Mouse (Mus musculus): ENCODE measurements at regions not wholly inside any gene's neighbourhood (a gene's known extent, or its start where the extent isn't known, plus 50 kb on each side); places are given as distances from the start of the nearest gene placed in this dataset.

- Histone ChIP-seq H3K4me1 (replicated peaks) (no peaks in the 10 kb centered on the region), H3K4me3 (no peak overlapping the region), H3K9ac (no peak overlapping the region), H3K27ac (ENCODE audit: poor library complexity, severe bottlenecking) (no peak overlapping the region), H3K36me3 (no peaks in the 10 kb centered on the region), H3K27me3 (replicated peaks) (no peaks in the 10 kb centered on the region), H3K9me3 (replicated peaks) (no peaks in the 10 kb centered on the region), H3K4me2 (no peak overlapping the region)
- 75% methylated on average over 4 of the region's 4 CpGs for WGBS
- ATAC-seq (ENCODE audit: insufficient number of reproducible peaks, low FRiP score): no peak
These were observed 243.9 kb downstream of the Tcf7l2 start for GRCm38 (mm10) chr19:55985518-55985917.

DNA sequence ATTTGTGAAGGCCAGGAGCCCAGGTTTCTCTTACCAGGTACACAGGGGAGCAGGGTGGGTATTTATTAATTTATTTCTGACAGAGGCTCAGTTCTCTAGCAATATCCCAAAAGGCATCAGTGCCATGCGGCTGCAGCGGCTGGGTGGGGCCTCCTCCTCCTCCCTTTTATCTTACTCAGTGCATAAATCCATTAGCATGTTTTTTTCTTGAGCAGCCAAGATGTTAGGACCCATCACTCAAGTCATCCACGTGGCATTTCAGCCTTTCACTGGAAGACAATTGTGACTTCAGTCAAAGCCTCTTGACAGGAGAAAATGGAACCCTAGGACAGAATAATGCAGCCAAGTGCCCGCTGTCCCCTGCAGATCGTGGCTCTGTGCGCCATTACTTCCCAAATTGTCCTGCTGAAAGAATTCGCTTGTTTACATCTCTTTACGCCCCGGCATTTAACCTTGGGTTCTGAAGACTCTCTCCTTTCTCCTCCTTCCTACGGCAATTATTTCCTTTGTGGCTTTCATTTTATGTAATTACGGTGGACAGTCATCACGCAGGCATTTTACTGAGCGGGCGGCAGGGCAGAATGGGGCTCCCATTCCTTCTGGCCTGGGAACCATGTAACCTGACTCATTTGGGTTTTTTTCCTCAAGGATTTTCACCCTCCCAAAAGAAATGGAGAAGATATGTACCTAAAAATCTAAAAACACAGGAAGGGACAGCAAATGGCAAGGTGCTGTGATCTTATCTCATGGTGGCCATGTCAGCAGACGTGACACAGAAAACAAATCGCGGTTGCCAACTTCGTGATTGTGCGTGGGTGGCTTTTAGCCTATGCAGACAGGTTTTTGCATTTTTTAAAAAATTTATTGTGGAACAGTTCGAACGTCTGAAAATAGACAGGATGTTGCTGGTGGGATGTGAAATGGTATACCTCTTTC lies 250.4 kb downstream of the Tcf7l2 start:
- no peak overlapping the region for H3K4me3 ChIP-seq
- ATAC-seq (ENCODE audit: insufficient number of reproducible peaks, low FRiP score): no peak
- H3K9ac ChIP-seq: no peak overlapping the region
- H3K27me3 ChIP-seq (replicated peaks): no peaks in the 10 kb centered on the region
- 80% methylated on average over 21 of the region's 21 CpGs for WGBS
- no peaks in the 10 kb centered on the region for H3K9me3 ChIP-seq (replicated peaks)
- H3K27ac ChIP-seq (ENCODE audit: poor library complexity, severe bottlenecking): no peak overlapping the region
- no peak overlapping the region for H3K4me2 ChIP-seq
- no peaks in the 10 kb centered on the region for H3K4me1 ChIP-seq (replicated peaks)
- no peaks in the 10 kb centered on the region for H3K36me3 ChIP-seq

DNA sequence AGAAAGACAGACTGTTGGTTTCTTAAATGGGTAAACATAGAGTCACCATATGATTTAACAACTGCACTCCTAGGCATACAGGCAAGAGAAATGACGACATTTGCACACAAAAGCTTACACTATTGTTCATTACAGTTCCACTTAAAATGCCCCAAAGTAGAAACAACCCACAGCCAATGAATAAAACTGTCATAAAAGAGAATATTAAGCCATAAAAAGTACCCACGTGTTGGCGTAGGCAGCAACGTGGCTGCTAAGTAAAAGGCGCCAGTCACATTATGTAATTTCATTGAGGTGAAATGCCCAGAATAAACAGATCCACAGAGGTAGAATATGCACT lies 251.1 kb downstream of the Tcf7l2 start:
- Histone ChIP-seq H3K4me1 (replicated peaks) (no peaks in the 10 kb centered on the region), H3K4me3 (no peak overlapping the region), H3K4me2 (no peak overlapping the region), H3K9ac (no peak overlapping the region), H3K9me3 (replicated peaks) (no peaks in the 10 kb centered on the region), H3K27ac (ENCODE audit: poor library complexity, severe bottlenecking) (no peak overlapping the region), H3K27me3 (replicated peaks) (no peaks in the 10 kb centered on the region), H3K36me3 (no peaks in the 10 kb centered on the region)
- 85% methylated on average over 5 of the region's 5 CpGs for WGBS
- ATAC-seq (ENCODE audit: insufficient number of reproducible peaks, low FRiP score): no peak

DNA sequence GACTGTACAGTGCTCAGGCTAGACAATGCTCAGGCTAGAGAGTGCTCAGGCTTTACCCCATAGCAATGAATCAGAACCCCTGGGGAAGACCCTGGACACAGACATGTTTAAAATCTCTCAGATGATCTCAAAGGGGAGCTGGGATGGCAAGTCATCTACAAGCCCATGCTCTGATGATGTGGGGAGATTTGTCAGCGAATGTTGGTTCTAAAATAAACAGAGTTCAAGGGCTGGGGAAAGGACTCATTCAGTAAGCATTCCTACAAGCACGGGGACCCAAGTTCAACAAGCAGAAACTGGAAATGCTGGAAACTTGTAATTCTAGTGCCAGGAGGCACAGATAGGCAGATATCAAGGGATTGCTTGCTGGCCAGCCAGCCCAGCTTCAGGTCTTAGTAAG lies 254.1 kb downstream of the Tcf7l2 start:
- H3K36me3 ChIP-seq: no peaks in the 10 kb centered on the region
- no peak overlapping the region for H3K9ac ChIP-seq
- no peak overlapping the region for H3K4me3 ChIP-seq
- no peak for ATAC-seq (ENCODE audit: insufficient number of reproducible peaks, low FRiP score)
- no peaks in the 10 kb centered on the region for H3K4me1 ChIP-seq (replicated peaks)
- no peak overlapping the region for H3K4me2 ChIP-seq
- WGBS: 65% methylated on average over 2 of the region's 2 CpGs
- H3K27me3 ChIP-seq (replicated peaks): no peaks in the 10 kb centered on the region
- no peak overlapping the region for H3K27ac ChIP-seq (ENCODE audit: poor library complexity, severe bottlenecking)
- no peaks in the 10 kb centered on the region for H3K9me3 ChIP-seq (replicated peaks)

DNA sequence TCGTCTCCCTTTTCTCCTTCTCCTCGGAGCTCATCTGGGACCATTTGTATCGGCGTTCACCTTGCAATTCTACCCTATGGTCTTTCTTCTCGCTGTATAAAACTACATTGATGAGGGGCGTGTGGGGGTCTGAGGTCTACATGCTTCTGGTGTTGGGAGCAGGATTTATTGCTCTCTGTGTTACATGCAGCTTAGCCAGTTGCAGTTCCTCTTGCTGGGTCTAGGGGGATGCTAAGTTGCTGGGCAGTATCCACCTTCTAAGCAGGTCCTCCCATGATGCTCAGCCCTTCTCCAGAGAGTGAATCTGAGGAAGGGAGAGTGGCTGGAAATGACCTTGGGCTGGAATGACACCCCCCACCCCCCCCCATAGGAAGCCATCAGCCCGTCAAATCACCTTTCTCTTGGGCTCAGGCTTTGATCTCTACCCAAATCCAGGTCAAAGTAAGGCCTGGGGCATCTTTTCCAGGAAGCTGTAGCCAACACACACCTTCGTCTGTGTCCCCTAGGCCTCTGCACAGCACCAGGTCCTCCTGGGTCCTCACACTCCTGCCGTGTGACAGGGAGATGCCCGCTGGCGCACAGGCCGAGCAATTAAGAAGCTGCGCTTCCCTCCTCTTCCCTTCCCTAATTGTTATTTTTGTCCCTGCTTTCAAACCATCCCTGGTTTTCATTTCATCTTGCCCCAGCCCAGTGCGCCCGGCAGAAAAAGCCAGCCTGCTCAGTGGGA lies 257.0 kb downstream of the Tcf7l2 start:
- WGBS: 84% methylated on average over 15 of the region's 15 CpGs
- H3K4me3 ChIP-seq: no peak overlapping the region
- no peak overlapping the region for H3K9ac ChIP-seq
- no peak overlapping the region for H3K4me2 ChIP-seq
- H3K36me3 ChIP-seq: no peaks in the 10 kb centered on the region
- 0 out of 2 replicates have a peak, but pooled peaks cover 3% of the 10 kb centered on the region for H3K4me1 ChIP-seq (replicated peaks)
- no peak for ATAC-seq (ENCODE audit: insufficient number of reproducible peaks, low FRiP score)
- H3K27me3 ChIP-seq (replicated peaks): no peaks in the 10 kb centered on the region
- no peaks in the 10 kb centered on the region for H3K9me3 ChIP-seq (replicated peaks)
- no peak overlapping the region for H3K27ac ChIP-seq (ENCODE audit: poor library complexity, severe bottlenecking)

DNA sequence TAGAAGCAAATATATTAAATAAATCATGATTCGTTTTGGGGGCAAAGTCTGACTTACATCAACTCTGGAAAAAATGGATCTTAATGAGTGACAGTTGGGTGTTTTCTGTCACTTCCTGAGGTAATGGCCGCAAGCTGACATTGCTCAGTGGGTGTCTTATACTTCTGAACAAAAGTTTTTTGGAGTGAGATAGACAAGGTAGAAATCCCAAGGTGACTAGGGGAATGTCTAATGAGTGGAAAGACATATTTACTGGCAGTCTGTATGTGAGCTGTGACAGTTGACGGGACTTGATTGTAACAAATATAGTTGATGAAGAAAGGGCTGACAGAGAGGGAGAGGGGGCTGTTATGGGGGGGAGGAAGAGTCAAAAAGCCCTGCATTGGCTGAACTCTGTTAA lies 257.8 kb downstream of the Tcf7l2 start:
- ATAC-seq (ENCODE audit: insufficient number of reproducible peaks, low FRiP score): no peak
- Histone ChIP-seq H3K4me2 (no peak overlapping the region), H3K36me3 (no peaks in the 10 kb centered on the region), H3K4me3 (no peak overlapping the region), H3K4me1 (replicated peaks) (0 out of 2 replicates have a peak, but pooled peaks cover 7% of the 10 kb centered on the region), H3K9me3 (replicated peaks) (no peaks in the 10 kb centered on the region), H3K9ac (no peak overlapping the region), H3K27ac (ENCODE audit: poor library complexity, severe bottlenecking) (no peak overlapping the region), H3K27me3 (replicated peaks) (no peaks in the 10 kb centered on the region)
- WGBS: 74% methylated on average over 3 of the region's 3 CpGs

DNA sequence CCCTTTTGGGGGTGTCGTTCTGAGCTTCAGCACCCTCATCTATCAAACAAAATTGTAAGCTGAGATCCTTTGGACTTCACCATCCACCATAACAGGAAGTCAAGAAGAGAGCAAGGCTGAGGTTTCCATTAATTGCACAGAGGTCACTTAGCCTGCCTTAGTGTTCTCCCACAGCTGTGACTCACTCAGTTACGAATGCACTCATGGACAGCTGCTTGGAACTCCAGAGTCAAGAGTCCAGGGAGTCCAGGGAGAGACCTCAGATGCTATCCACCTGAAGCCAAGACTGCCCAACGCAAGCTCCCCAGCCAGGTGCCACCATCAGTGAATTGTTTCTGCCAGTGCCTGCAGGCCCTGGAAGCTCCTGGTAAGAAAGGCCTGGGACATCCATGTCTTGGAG lies 259.8 kb downstream of the Tcf7l2 start:
- H3K4me2 ChIP-seq: no peak overlapping the region
- H3K4me1 ChIP-seq (replicated peaks): 0 out of 2 replicates have a peak, but pooled peaks cover 7% of the 10 kb centered on the region
- ATAC-seq (ENCODE audit: insufficient number of reproducible peaks, low FRiP score): no peak
- no peaks in the 10 kb centered on the region for H3K9me3 ChIP-seq (replicated peaks)
- no peaks in the 10 kb centered on the region for H3K27me3 ChIP-seq (replicated peaks)
- no peak overlapping the region for H3K27ac ChIP-seq (ENCODE audit: poor library complexity, severe bottlenecking)
- H3K36me3 ChIP-seq: no peaks in the 10 kb centered on the region
- H3K9ac ChIP-seq: no peak overlapping the region
- 74% methylated on average over 3 of the region's 3 CpGs for WGBS
- no peak overlapping the region for H3K4me3 ChIP-seq

DNA sequence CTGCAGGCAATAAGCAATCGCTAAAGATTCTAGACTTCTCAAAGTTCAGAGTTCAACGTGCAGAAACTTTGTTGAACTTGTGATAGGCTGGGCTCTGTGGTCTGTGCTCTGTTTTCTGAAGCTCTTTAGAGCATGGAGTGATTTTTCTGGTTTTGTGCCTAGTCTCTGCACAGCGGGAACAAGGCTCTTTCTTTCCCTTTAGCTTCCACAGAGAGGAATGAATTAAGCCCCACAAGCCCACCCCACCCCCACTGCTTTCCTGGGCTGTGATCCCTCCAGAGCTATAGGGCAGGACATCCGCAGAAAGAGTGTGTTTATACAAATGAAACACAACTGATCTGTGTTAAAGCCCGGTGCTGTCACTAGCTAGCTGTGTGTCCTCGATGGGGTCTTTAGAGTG lies 264.3 kb downstream of the Tcf7l2 start:
- H3K9ac ChIP-seq: no peak overlapping the region
- WGBS: 52% methylated on average over 6 of the region's 6 CpGs

DNA sequence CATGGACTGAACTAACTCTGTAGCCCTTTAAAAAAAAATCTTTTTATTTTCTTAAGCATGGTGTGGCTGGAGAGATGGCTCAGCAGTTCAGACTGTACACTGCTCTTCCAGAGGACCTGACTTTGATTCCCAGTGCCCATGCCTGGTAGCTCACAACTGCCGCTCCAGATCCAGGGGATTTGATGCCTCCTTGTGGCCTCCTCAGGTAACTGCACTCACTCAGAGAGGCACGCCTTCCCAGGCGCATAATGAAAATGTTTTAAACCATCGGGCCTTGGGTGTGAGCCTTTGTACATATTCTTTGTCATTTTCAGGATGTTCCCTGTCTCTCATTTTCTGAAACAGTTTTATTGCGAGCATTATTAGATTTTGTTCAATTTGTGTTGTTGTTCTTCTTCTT lies 265.8 kb downstream of the Tcf7l2 start:
- H3K4me2 ChIP-seq: no peak overlapping the region
- no peaks in the 10 kb centered on the region for H3K36me3 ChIP-seq
- 92% methylated on average over 5 of the region's 5 CpGs for WGBS
- H3K9ac ChIP-seq: no peak overlapping the region
- H3K27me3 ChIP-seq (replicated peaks): peaks cover 7% of the 10 kb centered on the region; the same call in 1 of the 2 replicates
- H3K4me3 ChIP-seq: no peak overlapping the region
- H3K4me1 ChIP-seq (replicated peaks): 0 out of 2 replicates have a peak, but pooled peaks cover 7% of the 10 kb centered on the region
- no peak for ATAC-seq (ENCODE audit: insufficient number of reproducible peaks, low FRiP score)
- no peak overlapping the region for H3K27ac ChIP-seq (ENCODE audit: poor library complexity, severe bottlenecking)
- no peaks in the 10 kb centered on the region for H3K9me3 ChIP-seq (replicated peaks)

More for the DNA sequence above, 264.3 kb downstream of the Tcf7l2 start:
- H3K36me3 ChIP-seq: no peaks in the 10 kb centered on the region
- H3K27ac ChIP-seq (ENCODE audit: poor library complexity, severe bottlenecking): no peak overlapping the region
- H3K27me3 ChIP-seq (replicated peaks): peaks cover 5% of the 10 kb centered on the region; the same call in 1 of the 2 replicates
- H3K4me2 ChIP-seq: no peak overlapping the region
- no peak overlapping the region for H3K4me3 ChIP-seq
- no peaks in the 10 kb centered on the region for H3K9me3 ChIP-seq (replicated peaks)
- no peak for ATAC-seq (ENCODE audit: insufficient number of reproducible peaks, low FRiP score)
- 0 out of 2 replicates have a peak, but pooled peaks cover 7% of the 10 kb centered on the region for H3K4me1 ChIP-seq (replicated peaks)

DNA sequence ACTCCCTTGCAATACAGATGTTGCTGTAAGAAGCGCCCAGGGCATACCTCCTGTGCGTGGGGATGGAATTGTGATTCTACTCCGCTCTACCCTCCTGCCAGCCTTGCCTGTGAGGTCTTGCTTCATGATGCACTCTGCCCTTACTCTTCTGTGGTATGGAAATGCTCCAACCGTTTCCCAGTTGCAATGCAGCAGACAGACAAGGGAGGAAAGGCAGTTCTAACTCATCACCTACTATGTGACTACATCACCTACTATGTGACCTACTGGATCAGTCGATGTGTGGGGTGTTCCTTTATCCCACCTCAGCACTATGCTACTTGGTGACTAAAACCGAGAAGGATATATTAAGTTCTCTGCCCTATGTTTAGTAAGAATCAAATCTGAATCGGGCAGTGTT lies 269.1 kb downstream of the Tcf7l2 start:
- no peak for ATAC-seq (ENCODE audit: insufficient number of reproducible peaks, low FRiP score)
- no peak overlapping the region for H3K4me2 ChIP-seq

GRCm38 (mm10) chr19:56011292-56011691 lies 269.7 kb downstream of the Tcf7l2 start:
- ATAC-seq (ENCODE audit: insufficient number of reproducible peaks, low FRiP score): no peak

More for the DNA sequence above, 269.1 kb downstream of the Tcf7l2 start:
- Histone ChIP-seq H3K9me3 (replicated peaks) (no peaks in the 10 kb centered on the region), H3K4me1 (replicated peaks) (no peaks in the 10 kb centered on the region), H3K27me3 (replicated peaks) (peaks cover 14% of the 10 kb centered on the region; the same call in 1 of the 2 replicates), H3K36me3 (no peaks in the 10 kb centered on the region), H3K27ac (ENCODE audit: poor library complexity, severe bottlenecking) (no peak overlapping the region), H3K4me3 (no peak overlapping the region), H3K9ac (no peak overlapping the region)
- 83% methylated on average over 7 of the region's 7 CpGs for WGBS

More at GRCm38 (mm10) chr19:56011292-56011691, 269.7 kb downstream of the Tcf7l2 start:
- Histone ChIP-seq H3K27me3 (replicated peaks) (peaks cover 14% of the 10 kb centered on the region; the same call in 1 of the 2 replicates), H3K27ac (ENCODE audit: poor library complexity, severe bottlenecking) (no peak overlapping the region), H3K4me2 (no peak overlapping the region), H3K4me1 (replicated peaks) (no peaks in the 10 kb centered on the region), H3K4me3 (no peak overlapping the region), H3K9ac (no peak overlapping the region), H3K36me3 (no peaks in the 10 kb centered on the region), H3K9me3 (replicated peaks) (no peaks in the 10 kb centered on the region)

Measured in heart, embryonic 12.5 days (tissue).